Mouse (Mus musculus) kidney, embryonic 14.5 days (tissue): ENCODE results near the gene Gm10428. TPM values are rescaled to one million over a fixed set of nuclear protein-coding genes. Genes with fewer than 3 reads are reported as not detected.
A peak's percentile ranks its signal among the peaks of the same experiment; 100 is the strongest.

Source experiments
- ATAC-seq: fragments of 200-750 bp; cut with Nextera tagmentation; 2 replicates; pipeline ENCODE4 v1.8.0; 2017; ENCODE audit warnings: moderate number of reproducible peaks, mild to moderate bottlenecking, moderate TSS enrichment, moderate library complexity; ENCODE audit not compliant: low FRiP score, low TSS enrichment
- H3K27ac ChIP-seq: fragments of 300-500 bp; sonication (generic); 2 replicates; pipeline ENCODE4 v1.5.1; 2014; ENCODE audit warnings: low read depth, mild to moderate bottlenecking, low read length, moderate library complexity, mixed read lengths
- H3K27me3 ChIP-seq: fragments of 300-500 bp; sonication (generic); 2 replicates; pipeline ENCODE4 v1.6.1; 2014; ENCODE audit warnings: mild to moderate bottlenecking, low read length; ENCODE audit not compliant: control insufficient read depth, insufficient read depth
- H3K36me3 ChIP-seq: fragments of 300-500 bp; sonication (generic); 2 replicates; pipeline ENCODE4 v1.6.1; 2014; ENCODE audit warnings: low read length, mixed read lengths; ENCODE audit not compliant: control insufficient read depth, insufficient read depth
- H3K4me1 ChIP-seq: fragments of 300-500 bp; sonication (generic); 2 replicates; pipeline ENCODE4 v1.6.1; 2014; ENCODE audit warnings: low read length, mixed read lengths; ENCODE audit not compliant: control insufficient read depth, insufficient read depth
- H3K4me2 ChIP-seq: fragments of 300-500 bp; sonication (generic); replicated peaks from 2 replicates; pipeline ENCODE4 v1.6.1; 2014; ENCODE audit warnings: low read depth, mild to moderate bottlenecking, low read length
- H3K4me3 ChIP-seq: fragments of 300-500 bp; sonication (generic); 2 replicates; pipeline ENCODE4 v1.5.1; 2014; ENCODE audit warnings: mild to moderate bottlenecking, low read length
- H3K9ac ChIP-seq: fragments of 300-500 bp; sonication (generic); 2 replicates; pipeline ENCODE4 v1.6.1; 2014; ENCODE audit warnings: low read depth, mild to moderate bottlenecking, low read length, moderate library complexity
- H3K9me3 ChIP-seq: fragments of 300-500 bp; sonication (generic); 2 replicates; pipeline ENCODE4 v1.6.1; 2016; ENCODE audit warnings: low read length; ENCODE audit not compliant: control insufficient read depth
- WGBS: fragments of 180-500 bp; shearing (Covaris S2); extraction: QIAGEN DNeasy Blood & Tissue Kit; methylation state at CpG from one replicate; pipeline ENCODE4 v1.1.7; 2014; 5-methylcytosine and 5-hydroxymethylcytosine counted together
- polyA plus RNA-seq: library from polyadenylated mRNA; unstranded; fragments of >200 nt; fragmentation: Nextera tagmentation; extraction: Ambion mirVana; gene quantifications from 2 replicates; pipeline ENCODE4 v1.2.1, GENCODE M21; 2014

The Gm10428 gene
- polyA plus RNA-seq, 1 experiment from 2014 or later = not detected

- no peaks in the 10 kb centered on the region for H3K27me3 ChIP-seq
- WGBS = 82% methylated on average over 6 of the region's 6 CpGs
- no peak overlapping the region for H3K4me3 ChIP-seq
- H3K9ac ChIP-seq = no peak overlapping the region
- peaks cover 8% of the 10 kb centered on the region; the same call in 1 of the 2 replicates for H3K4me1 ChIP-seq
- H3K36me3 ChIP-seq = no peaks in the 10 kb centered on the region
- H3K27ac ChIP-seq = no peak overlapping the region
- no peak overlapping the region for H3K4me2 ChIP-seq
- no peak for ATAC-seq
- no peaks in the 10 kb centered on the region for H3K9me3 ChIP-seq
Measured at GRCm38 (mm10) chr11:62757906-62758305, 5.0 kb downstream of the Gm10428 start.

DNA sequence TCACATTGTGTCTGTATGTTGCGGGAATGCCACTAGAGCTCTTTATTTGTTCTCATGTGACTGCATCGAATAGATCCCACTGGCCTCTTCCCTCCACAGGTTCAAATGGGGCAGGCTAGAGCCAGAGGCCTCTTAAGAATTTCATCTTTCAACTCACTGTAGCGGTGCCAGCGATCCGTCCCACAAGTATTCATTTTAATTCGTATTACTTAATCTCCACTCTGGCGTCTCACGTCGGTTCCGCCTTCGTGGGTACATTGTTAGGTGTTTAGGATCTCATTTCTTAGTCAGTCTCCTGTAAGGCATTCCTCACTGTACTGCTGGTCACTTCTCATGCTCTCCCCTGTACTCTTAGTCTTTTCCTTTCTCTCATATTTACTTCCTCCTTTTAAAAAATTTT is 5.6 kb downstream of the Gm10428 start:
- no peak for ATAC-seq
- Histone ChIP-seq H3K9me3 (no peaks in the 10 kb centered on the region), H3K9ac (no peak overlapping the region), H3K4me1 (peaks cover 8% of the 10 kb centered on the region; the same call in 1 of the 2 replicates), H3K27me3 (no peaks in the 10 kb centered on the region), H3K4me2 (no peak overlapping the region), H3K4me3 (no peak overlapping the region), H3K36me3 (no peaks in the 10 kb centered on the region), H3K27ac (no peak overlapping the region)
- 91% methylated on average over 11 of the region's 11 CpGs for WGBS

DNA sequence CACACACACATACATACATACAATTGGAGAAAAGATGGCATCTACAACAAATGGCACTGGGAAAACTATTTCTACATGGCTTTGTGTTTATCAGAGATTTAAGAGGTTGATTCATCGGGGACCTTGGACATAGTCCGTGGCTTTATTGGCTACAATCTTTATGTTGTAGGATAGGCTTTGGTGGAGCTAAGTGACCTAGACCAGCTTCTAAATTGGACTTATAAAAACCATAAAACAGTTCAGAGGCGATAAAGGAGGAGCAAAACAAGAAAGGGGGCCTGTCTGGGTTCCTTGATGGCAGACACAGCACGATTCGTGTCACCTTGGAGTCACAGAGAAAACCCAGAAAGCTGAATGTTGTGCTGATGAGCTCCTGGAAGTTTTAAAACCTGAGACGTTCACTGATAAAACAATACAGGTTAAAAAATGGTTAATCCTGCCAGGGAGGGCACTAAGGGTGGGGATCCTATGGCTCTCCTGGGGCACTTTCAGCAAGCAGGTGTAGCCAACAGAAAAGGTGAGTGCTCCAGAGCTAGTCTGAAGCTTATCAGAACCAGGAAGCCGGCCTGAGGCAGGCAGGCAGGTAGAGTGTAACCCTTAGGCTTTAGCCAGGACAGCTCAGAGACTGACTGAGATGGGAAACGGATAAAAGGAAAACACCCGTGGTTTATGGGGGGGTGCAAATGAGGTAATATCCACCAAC is 8.0 kb downstream of the Gm10428 start:
- Histone ChIP-seq H3K4me1 (peaks cover 8% of the 10 kb centered on the region; the same call in 1 of the 2 replicates), H3K36me3 (no peaks in the 10 kb centered on the region), H3K27ac (no peak overlapping the region), H3K4me3 (no peak overlapping the region), H3K27me3 (no peaks in the 10 kb centered on the region), H3K9ac (no peak overlapping the region), H3K9me3 (no peaks in the 10 kb centered on the region), H3K4me2 (no peak overlapping the region)
- ATAC-seq = no peak
- WGBS = 60% methylated on average over 9 of the region's 9 CpGs

- Histone ChIP-seq H3K4me1 (no peaks in the 10 kb centered on the region), H3K27me3 (no peaks in the 10 kb centered on the region), H3K4me3 (no peak overlapping the region), H3K9ac (no peak overlapping the region), H3K9me3 (peaks cover 44% of the 10 kb centered on the region), H3K4me2 (no peak overlapping the region), H3K36me3 (peaks cover 24% of the 10 kb centered on the region), H3K27ac (no peak overlapping the region)
- ATAC-seq = no peak
- WGBS = 93% methylated on average over 7 of the region's 7 CpGs
Measured at GRCm38 (mm10) chr11:62776510-62776909, 23.6 kb downstream of the Gm10428 start.

DNA sequence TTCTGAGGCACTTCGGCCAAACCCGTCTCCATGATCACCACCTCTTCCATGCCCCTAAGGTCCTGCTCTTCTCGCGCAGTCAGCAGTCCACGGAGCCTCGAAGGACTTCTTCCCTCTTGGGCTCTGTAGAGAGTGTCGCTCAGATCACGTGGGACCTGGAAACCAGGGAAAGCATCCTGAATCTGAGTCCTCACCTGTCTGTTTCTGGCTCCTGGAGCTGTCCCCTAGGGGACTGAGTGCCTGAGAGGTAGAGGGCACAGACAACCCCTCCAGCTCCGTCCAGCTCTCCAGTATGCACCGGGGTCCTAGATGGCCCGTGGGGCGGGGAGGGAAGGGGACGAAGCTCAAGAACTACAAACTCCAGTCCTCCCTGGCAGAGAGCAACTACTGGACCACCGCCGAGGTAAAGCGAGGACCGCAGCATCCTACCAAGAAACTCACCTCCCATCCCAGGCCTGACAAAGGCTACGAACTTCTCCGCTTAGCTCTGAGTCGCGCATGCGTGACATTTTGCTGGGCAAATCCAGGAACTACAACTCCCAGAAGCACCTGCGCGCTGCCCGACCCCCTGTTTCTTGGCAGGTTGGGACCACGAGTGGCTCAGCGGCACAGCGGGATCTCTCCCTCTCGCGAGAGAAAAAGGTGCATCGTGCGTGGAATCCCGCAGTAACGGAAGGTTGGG is 36.2 kb downstream of the Gm10428 start, which contains the start of gene Zfp286:
Zfp286 (minus strand) TSS at position 528 of the 682 bp plus-strand sequence.
- no peak within 1 kb of the TSS for H3K27ac ChIP-seq
- H3K4me1 ChIP-seq = peaks cover 3% of the 10 kb centered on the region; the same call in 1 of the 2 replicates
- peak; percentile 97 for ATAC-seq
- WGBS = 4% methylated on average over 34 of the region's 34 CpGs
- H3K9me3 ChIP-seq = no peaks in the 10 kb centered on the region
- H3K9ac ChIP-seq = peak within 1 kb of the TSS; percentile 73
- peaks cover 10% of the 10 kb centered on the region; the same call in 1 of the 2 replicates for H3K36me3 ChIP-seq
- H3K4me2 ChIP-seq = peak within 1 kb of the TSS; percentile 69
- H3K4me3 ChIP-seq = peak within 1 kb of the TSS; percentile 52
- no peaks in the 10 kb centered on the region for H3K27me3 ChIP-seq

DNA sequence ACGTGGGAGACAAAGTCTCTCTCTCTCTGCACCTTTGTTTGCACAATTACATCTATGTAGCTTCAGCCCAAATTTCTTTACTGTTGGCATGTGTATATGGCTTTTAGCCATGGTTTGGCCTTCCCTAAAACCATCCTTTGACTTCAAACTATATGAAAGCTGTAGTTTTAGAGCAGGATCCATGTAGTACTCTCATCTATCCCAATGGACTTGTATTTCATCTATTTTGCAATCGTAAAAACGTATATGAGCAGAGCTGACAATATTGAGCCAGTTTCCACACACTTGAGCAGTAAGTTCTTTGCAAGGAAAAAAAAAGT is 36.7 kb downstream of the Gm10428 start:
- 53% methylated on average over 3 of the region's 3 CpGs for WGBS
- Histone ChIP-seq H3K4me2 (peak overlapping the region; percentile 69), H3K9ac (peak overlapping the region; percentile 51; the same call in 1 of the 2 replicates), H3K36me3 (peaks cover 5% of the 10 kb centered on the region; the same call in 1 of the 2 replicates), H3K27me3 (no peaks in the 10 kb centered on the region), H3K4me3 (peak overlapping the region; percentile 52), H3K27ac (no peak overlapping the region), H3K9me3 (no peaks in the 10 kb centered on the region), H3K4me1 (peaks cover 3% of the 10 kb centered on the region; the same call in 1 of the 2 replicates)
- no peak for ATAC-seq

Other genes starting within 250 kb of the Gm10428 start
- gene Cenpv, start 213.8 kb upstream of the Gm10428 start, polyA plus RNA-seq = 29.8 and 33.1 TPM in 2 replicates
- 3,178 and 3,504 TPM in 2 replicates for gene Ubb, start 201.9 kb upstream of the Gm10428 start, polyA plus RNA-seq
- 1.2 and 1.4 TPM in 2 replicates for gene Trpv2, start 178.6 kb upstream of the Gm10428 start, polyA plus RNA-seq
- 16.4 and 18.7 TPM in 2 replicates for gene Lrrc75a, start 104.6 kb upstream of the Gm10428 start, polyA plus RNA-seq
- 63.4 and 63.8 TPM in 2 replicates for gene Mmgt2, start 104.4 kb upstream of the Gm10428 start, polyA plus RNA-seq
- gene Zfp287, start 21.2 kb upstream of the Gm10428 start, polyA plus RNA-seq = 5.9 and 10.1 TPM in 2 replicates
- gene Zfp286, start 36.4 kb downstream of the Gm10428 start, polyA plus RNA-seq = 19.6 and 19.7 TPM in 2 replicates
- gene Trim16, start 67.1 kb downstream of the Gm10428 start, polyA plus RNA-seq = 10.5 and 18.6 TPM in 2 replicates
- gene Fbxw10, start 94.0 kb downstream of the Gm10428 start, polyA plus RNA-seq = 0.53 and 0.73 TPM in 2 replicates
- gene Tvp23b, start 126.4 kb downstream of the Gm10428 start, polyA plus RNA-seq = 62.1 and 62.9 TPM in 2 replicates
- 0.29 TPM in 1 of 2 replicates, not detected in the other for gene Cdrt4, start 198.1 kb downstream of the Gm10428 start, polyA plus RNA-seq